Mouse (Mus musculus): Measurements from ENCODE around the gene Grid1. TPM values are rescaled to one million over a fixed set of nuclear protein-coding genes. Genes with fewer than 3 reads are reported as not detected.

The Grid1 gene
- total RNA-seq, 1 experiment from 2014 or later, result not detected

GRCm38 (mm10) chr14:35572991-35573502 lies 753.1 kb downstream of the Grid1 start:
- no peak for ATAC-seq (replicated peaks; ENCODE audit: low read depth, poor library complexity, severe bottlenecking)

GRCm38 (mm10) chr14:35574489-35574888 lies 754.6 kb downstream of the Grid1 start:
- ATAC-seq (replicated peaks; ENCODE audit: low read depth, poor library complexity, severe bottlenecking), result no peak

- no peak for ATAC-seq (replicated peaks; ENCODE audit: low read depth, poor library complexity, severe bottlenecking)
Measured at GRCm38 (mm10) chr14:35575285-35575684, 755.4 kb downstream of the Grid1 start.

- ATAC-seq (replicated peaks; ENCODE audit: low read depth, poor library complexity, severe bottlenecking), result no peak
Measured at GRCm38 (mm10) chr14:35625749-35626148, 805.8 kb downstream of the Grid1 start.

Other genes starting within 250 kb of the Grid1 start
- gene Ldb3, start 231.4 kb upstream of the Grid1 start, total RNA-seq (2017), result not detected in 2 replicates
- not detected in 2 replicates for gene Opn4, start 220.0 kb upstream of the Grid1 start, total RNA-seq (2017)
- 138 and 179 TPM in 2 replicates for gene Wapl, start 146.2 kb upstream of the Grid1 start, total RNA-seq (2017)

Measured in common myeloid progenitor, adult 5-6 weeks (primary cell).